Mouse (Mus musculus) adrenal gland, adult 2 months (tissue): ENCODE results near the gene Bsnd. TPM values are rescaled to one million over a fixed set of nuclear protein-coding genes. Genes with fewer than 3 reads are reported as not detected.
A peak's percentile ranks its signal among the peaks of the same experiment; 100 is the strongest.

Experiments used
- DNase-seq: peaks from one replicate; pipeline ENCODE4 v3.0.0; 2021
- long read RNA-seq: library from polyadenylated mRNA; stranded (forward); transcript quantifications from one replicate; pipeline ENCODE4 v2.0.0, GENCODE M21; 2021
- polyA plus RNA-seq: library from polyadenylated mRNA; depleted of rRNA; stranded (reverse); fragments of >200 nt; gene quantifications from 2 replicates; pipeline ENCODE4 v1.2.3, GENCODE M21; 2012; rRNA removed
- total RNA-seq, 2 experiments: library from RNA; stranded (reverse); gene quantifications; 2 replicates each; pipeline ENCODE4 v1.2.3; 2021

The Bsnd gene
- total RNA-seq (not detected), polyA plus RNA-seq (0.07 and 0.08 TPM in 2 replicates)
- long read RNA-seq, result 0 reads

GRCm38 (mm10) chr4:106492116-106492515 is at the start of gene Bsnd:
Gene Bsnd (minus strand): TSS chr4:106492283.
- no peak for DNase-seq

- DNase-seq, result no peak
Observed at GRCm38 (mm10) chr4:106541491-106541890, 49.4 kb upstream of the Bsnd start.

- DNase-seq, result peak; percentile 62
Observed at GRCm38 (mm10) chr4:106539756-106540155, 47.7 kb upstream of the Bsnd start.

GRCm38 (mm10) chr4:106534256-106534655 is 42.2 kb upstream of the Bsnd start:
- DNase-seq, result peak; percentile 62

GRCm38 (mm10) chr4:106533421-106534080 is 41.5 kb upstream of the Bsnd start:
- peak; percentile 42 for DNase-seq

- DNase-seq, result no peak
Observed at GRCm38 (mm10) chr4:106530113-106530482, 38.0 kb upstream of the Bsnd start.

GRCm38 (mm10) chr4:106529375-106530112 is 37.5 kb upstream of the Bsnd start:
- peak; percentile 89 for DNase-seq

GRCm38 (mm10) chr4:106527856-106528547 is 35.9 kb upstream of the Bsnd start:
- no peak for DNase-seq

GRCm38 (mm10) chr4:106525001-106525400 is 32.9 kb upstream of the Bsnd start:
- DNase-seq, result no peak

- no peak for DNase-seq
Observed at GRCm38 (mm10) chr4:106524131-106524530, 32.0 kb upstream of the Bsnd start.

- no peak for DNase-seq
Observed at GRCm38 (mm10) chr4:106522547-106522946, 30.5 kb upstream of the Bsnd start.

GRCm38 (mm10) chr4:106514606-106515005 is 22.5 kb upstream of the Bsnd start:
- DNase-seq, result no peak

GRCm38 (mm10) chr4:106509888-106510287 is 17.8 kb upstream of the Bsnd start:
- DNase-seq, result no peak

- no peak for DNase-seq
Observed at GRCm38 (mm10) chr4:106505453-106506058, 13.5 kb upstream of the Bsnd start.

GRCm38 (mm10) chr4:106503578-106503977 is 11.5 kb upstream of the Bsnd start:
- DNase-seq, result no peak

- no peak for DNase-seq
Observed at GRCm38 (mm10) chr4:106500066-106500465, 8.0 kb upstream of the Bsnd start.

GRCm38 (mm10) chr4:106498471-106498844 is 6.4 kb upstream of the Bsnd start:
- no peak for DNase-seq

GRCm38 (mm10) chr4:106497776-106498470 is 5.8 kb upstream of the Bsnd start:
- DNase-seq, result no peak

GRCm38 (mm10) chr4:106496833-106497232 is 4.8 kb upstream of the Bsnd start:
- no peak for DNase-seq

- no peak for DNase-seq
Observed at GRCm38 (mm10) chr4:106493639-106494038, 1.6 kb upstream of the Bsnd start.

- DNase-seq, result no peak
Observed at GRCm38 (mm10) chr4:106490620-106491019, 1.5 kb downstream of the Bsnd start.

- peak; percentile 68 for DNase-seq
Observed at GRCm38 (mm10) chr4:106483831-106484230, 8.3 kb downstream of the Bsnd start.
